Mouse (Mus musculus) frontal cortex, adult 2 months (tissue): ENCODE results near the gene Pcnp. TPM values are rescaled to one million over a fixed set of nuclear protein-coding genes. Genes with fewer than 3 reads are reported as not detected.
"Not testable (repeated sequence)": the region's sequence is repeated elsewhere in the genome, so short reads cannot be mapped to it uniquely, and the experiment has no call there.

Source experiments
- DNase-seq, 2 experiments: peaks; one replicate each; pipeline ENCODE4 v3.0.0; 2022; ENCODE audit warnings: low spot score in 1 of 2; ENCODE audit errors: extremely low spot score in 1 of 2
- polyA plus RNA-seq: library from polyadenylated mRNA; depleted of rRNA; stranded (reverse); fragments of >200 nt; gene quantifications from 2 replicates; pipeline ENCODE4 v1.2.3, GENCODE M21; 2012; rRNA removed

Pcnp gene
- 135 and 138 TPM in 2 replicates for polyA plus RNA-seq

- DNase-seq, result peak; percentile 95 to 98
Measured at GRCm38 (mm10) chr16:56029661-56030082, at the start of gene Pcnp. Gene Pcnp, minus strand, starts transcription at chr16:56029739.

DNA sequence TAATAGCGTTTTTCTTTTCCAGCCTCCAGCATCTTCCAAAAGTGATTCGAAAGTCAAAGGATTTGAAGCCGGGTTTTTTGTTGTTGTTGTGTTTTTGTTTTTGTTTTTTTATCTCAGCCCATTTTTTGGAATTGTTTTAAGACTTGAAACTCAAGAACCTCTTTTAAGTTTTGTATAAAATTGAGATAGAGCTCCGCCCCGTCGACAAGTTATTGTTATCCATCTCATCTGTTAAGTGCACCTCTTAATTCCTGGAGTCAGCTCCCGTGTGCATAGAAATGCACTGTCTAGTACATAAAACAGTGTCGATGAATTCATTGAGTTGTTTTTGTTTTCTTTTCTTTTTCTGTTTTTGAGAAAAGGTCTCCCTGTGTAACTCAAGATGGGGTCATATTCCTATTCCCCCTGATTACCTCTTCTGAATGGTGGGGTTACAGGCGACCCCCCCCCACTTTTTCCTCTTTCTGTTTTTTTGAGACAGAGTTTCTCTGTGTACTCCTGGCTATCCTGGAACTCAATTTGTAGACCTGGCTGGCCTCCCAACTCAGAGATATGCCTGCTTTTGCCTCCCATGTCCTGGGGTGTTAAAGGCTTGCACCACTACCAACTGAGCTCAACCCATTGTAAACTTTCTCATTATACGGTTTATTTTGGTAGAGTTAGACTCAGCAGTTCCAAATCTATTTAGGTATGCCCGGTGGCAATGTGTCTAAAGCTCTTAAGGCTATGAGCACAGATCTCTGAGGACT lies 46.8 kb upstream of the Pcnp start:
- DNase-seq, result no peak

- DNase-seq, result peak; percentile 62 to 85
Measured at GRCm38 (mm10) chr16:56075222-56076111, 45.9 kb upstream of the Pcnp start.

DNA sequence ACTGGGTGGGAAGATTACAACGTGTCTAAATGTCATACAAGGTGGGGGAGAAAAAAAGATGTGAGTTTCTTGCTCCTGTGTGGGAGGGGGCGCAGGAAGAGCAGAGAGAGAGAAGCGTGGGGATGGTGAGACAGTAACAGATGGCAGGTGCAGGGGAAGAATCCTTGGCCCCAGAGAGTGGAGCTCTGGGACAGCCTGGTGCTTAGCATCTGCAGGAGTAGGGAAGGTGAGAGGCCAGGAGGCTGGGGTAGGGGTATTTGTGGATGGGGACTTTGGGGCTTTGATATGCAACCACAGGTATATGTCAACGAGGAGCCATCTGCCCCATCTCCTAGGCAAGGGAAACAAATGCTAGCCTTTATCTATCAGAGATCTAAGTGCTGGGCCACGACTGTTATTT lies 45.0 kb upstream of the Pcnp start:
- peak in 1 of 2 experiments; percentile 12 for DNase-seq

- DNase-seq, result no peak
Measured at GRCm38 (mm10) chr16:56074122-56074521, 44.6 kb upstream of the Pcnp start.

GRCm38 (mm10) chr16:56073150-56073549 lies 43.6 kb upstream of the Pcnp start:
- DNase-seq, result not testable (repeated sequence)

- no peak for DNase-seq
Measured at GRCm38 (mm10) chr16:56072533-56072932, 43.0 kb upstream of the Pcnp start.

- DNase-seq, result no peak
Measured at GRCm38 (mm10) chr16:56071317-56072232, 42.0 kb upstream of the Pcnp start.

GRCm38 (mm10) chr16:56068523-56069070 lies 39.1 kb upstream of the Pcnp start:
- DNase-seq, result no peak

DNA sequence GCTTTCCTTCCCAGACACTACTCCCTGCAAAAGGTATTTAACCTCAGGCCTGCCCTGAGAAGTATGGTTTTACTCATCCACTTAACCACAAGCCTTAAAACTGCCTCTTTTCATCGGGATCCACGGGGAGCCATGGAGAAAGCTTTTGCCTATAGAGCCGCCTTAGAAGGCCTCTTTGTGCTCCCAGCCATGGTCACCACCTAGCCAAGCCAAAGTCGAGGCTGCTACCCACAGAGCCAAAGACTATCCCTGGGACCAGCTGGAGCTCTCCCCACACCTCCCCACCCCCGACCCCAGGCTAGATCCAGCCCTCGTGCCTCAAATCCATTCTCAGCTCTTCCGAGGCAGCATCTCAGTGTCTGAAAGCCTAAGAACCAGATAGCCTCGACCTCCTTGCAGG lies 36.6 kb upstream of the Pcnp start:
- DNase-seq, result no peak

DNA sequence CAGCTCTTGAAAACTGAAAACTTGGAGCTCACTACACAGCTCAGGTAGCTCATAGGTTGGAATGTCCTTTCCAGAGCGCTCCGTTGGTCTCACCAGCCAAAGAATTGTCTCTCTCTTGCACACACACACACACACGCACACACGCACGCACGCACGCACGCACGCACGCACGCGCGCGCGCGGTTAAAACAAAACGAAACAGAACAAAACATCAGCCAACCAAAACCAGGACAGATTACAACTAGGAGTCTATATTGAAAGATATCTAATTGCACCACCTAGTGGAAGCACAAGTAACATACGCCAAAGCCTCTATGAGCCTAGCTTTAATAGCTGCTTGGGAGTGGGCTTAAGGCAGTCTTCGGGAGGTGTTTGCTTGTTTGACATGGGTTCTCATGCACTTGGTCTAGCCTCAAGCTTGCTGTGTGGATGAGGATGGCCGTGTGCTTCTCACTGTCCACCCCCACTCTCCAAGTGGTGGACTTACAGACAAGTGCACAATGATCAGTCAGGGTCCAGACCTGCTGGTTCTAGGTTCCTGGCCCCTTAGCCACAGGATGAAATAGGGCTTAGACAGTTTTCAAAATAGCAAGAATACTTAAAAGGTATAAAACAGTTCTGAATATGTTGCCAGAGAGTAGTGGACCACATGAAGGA lies 34.9 kb upstream of the Pcnp start:
- peak; percentile 43 to 74 for DNase-seq

- no peak for DNase-seq
Measured at GRCm38 (mm10) chr16:56062981-56063380, 33.4 kb upstream of the Pcnp start.

DNA sequence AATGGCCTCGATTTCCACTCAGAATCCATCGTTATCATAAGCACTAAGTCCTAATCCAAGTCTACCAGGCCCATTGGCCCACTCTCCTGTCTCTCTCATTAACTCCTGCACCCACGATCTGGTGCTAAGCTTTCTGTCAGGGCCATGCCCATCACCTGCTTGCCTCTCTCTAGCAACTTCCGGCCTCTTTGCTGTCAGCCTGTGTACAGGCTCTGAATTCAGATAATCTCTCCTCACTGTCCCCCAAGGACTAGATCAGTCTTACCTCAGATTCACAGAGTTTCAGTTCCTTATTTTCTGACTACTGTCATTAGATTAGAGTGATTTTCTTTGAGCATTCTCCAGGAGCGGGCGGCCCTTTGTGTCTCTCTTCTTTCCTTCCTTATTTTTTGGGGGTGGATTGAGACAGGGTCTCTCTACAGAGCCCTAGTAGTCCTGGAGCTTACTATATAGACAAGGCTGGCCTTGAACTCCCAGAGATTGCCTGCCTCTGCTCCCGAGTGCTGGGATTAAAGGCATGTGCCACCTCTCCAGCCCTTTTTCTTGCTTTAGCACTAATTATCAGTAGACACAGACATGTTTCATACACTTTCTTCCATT lies 32.6 kb upstream of the Pcnp start:
- DNase-seq, result no peak

- DNase-seq, result no peak
Measured at GRCm38 (mm10) chr16:56058151-56058550, 28.6 kb upstream of the Pcnp start.

DNA sequence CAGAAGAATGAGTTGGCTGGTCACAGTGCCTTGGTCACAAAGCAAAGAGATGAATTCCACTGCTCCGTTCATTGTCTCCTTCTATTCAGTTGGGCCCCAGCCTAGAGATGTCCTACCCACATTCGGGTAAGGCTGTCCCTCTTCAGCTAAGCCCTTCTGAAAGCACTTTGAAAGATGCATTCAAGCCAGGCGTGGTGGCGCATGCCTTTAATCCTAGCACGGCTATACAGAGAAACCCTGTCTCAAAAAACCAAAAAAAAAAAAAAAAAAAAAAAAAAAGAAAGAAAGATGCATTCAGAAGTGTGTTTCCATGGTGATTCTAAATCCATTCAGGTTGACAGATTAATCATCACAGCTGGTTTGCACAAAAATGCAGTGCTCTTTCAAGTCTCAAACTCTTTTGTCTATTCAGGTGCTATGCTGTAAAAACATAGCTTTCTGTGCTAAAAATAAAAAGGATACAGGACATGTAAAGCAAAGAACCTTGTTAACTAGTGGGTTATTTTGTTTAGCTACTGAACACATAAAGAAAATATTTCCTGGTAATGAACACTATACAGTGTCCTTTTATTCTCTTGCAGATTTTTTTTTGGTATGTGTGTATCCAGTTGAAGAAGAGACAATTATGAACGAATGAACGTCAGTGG lies 27.5 kb upstream of the Pcnp start:
- DNase-seq, result no peak

- no peak for DNase-seq
Measured at GRCm38 (mm10) chr16:56055911-56056310, 26.4 kb upstream of the Pcnp start.

DNA sequence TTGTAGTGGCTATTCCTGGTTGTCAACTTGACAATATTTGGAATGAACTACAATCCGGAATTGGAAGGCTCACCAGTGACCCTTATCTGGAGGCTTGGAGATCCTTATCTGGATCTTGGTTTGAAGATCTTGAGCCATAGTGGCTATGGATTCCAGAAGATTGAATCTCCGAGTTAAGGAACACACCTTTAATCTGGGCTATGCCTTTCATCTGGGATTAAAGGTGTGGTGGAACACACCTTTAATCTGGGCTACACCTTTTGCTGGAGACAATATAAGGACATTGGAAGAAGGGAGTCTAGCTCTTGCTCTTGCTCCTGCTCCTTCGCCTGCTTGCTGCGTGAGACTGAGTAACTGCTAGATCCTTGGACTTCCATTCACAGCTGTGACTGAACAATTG lies 18.5 kb upstream of the Pcnp start, which contains the start of gene Senp7:
Senp7 (plus strand) TSS at position 301 of the 400 bp plus-strand sequence.
- not testable (repeated sequence) for DNase-seq

DNA sequence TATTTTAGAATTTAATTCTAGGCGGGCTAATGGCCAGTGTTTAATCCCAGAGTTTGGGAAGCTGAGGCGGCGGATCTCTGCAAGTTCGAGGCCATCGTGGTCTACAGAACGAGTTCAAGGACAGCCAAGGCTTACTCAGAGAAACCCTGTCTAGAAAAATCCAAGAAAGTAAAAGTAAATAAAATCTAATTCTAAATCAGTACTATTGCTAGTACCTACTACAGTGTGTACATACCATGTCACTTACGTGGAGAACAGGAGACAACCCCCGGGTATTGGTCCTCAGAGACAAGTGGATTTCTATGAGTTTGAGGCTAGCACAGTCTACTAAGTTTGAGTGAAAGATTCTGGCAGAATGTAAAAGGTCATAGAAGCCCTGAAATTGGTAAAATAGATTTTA lies 8.6 kb upstream of the Pcnp start:
- DNase-seq, result no peak
